Mouse (Mus musculus): ENCODE results near the gene Mrvi1.
"Not testable (repeated sequence)": the region's sequence is repeated elsewhere in the genome, so short reads cannot be mapped to it uniquely, and the experiment has no call there.

Gene Mrvi1

DNA sequence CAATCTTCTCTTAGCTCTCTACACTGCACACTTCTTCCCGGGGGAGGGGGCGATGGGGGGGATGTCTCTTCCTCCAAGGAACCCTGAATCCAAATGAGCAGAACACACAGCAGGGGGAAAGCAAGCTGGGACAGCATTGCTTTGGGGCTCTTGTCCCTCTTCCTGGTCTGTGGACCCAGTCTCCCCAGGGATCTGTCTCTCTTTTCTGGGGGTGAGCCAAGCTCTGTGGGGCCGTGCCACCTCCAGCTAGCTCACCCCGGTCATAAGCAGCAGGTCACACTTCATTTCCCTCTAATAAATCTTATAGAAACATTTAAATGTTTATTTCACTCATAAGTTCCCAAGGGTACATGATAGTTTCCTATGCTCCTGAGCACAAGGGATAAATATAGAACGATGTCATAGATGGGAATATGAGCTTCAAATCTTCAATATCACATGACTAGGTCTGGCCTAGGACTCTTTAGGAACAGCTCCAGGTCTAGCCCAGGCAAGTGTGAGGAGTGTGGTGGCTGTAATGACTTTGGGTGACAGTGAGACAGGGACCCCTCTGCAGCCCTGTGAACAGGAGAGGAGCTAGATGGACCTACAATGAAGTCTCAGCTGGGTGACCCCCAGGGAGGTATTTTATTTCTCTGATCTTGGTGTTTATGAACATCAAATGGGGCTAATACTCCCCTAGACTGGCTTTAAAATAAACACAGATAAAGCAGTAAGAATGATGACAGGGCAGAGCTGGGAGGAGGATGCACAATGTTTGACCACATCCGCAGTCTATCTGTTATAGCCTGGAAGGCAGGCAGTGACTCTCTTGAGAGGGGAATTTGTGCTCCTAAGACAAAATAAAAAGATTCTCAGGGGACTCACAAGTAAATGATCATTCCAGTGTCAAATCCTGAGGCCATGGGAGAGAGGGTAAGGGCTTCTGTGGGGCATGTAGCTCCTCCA is 46.2 kb downstream of the Mrvi1 start:
- DNase-seq: no peak

DNA sequence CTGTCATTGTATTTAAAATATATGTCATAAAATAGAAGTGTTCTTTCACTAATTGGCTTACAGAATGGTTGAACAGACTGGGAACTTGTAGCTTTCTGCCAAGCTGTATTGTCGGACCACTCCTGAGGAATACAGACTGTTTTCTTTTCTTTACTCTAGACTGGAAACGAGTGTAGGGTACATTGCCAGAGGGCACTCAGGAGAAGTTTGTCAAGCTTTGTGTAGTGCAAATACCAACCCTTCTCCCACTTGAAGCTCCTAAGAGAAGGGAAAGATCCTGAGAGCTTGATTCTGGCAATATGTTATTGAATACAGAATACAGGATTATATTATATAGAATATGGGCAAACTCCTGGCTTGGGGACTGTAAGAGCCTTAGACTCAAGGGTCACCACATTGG is 48.3 kb downstream of the Mrvi1 start:
- peak in 1 of 2 experiments; percentile 56 for DNase-seq

DNA sequence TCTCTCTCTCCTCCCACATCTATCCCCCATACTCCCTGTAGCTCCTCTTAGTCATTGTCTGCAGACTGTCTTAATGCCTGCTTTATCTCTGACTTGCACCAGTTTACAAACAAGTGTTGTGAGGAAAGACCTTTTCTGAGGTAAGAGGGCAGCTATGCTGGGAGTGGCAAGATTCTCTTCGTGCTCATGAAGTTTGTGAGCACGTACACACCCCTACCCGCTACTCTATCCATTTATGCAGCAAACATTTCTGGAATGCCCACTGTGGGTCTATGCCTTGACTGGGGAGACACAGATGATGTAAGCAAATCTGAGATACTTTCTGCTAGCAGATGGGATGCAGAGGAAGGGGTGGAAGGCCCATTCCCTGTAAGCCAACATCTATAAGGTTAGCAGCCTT is 48.9 kb downstream of the Mrvi1 start:
- peak in 1 of 2 experiments; percentile 23 for DNase-seq

DNA sequence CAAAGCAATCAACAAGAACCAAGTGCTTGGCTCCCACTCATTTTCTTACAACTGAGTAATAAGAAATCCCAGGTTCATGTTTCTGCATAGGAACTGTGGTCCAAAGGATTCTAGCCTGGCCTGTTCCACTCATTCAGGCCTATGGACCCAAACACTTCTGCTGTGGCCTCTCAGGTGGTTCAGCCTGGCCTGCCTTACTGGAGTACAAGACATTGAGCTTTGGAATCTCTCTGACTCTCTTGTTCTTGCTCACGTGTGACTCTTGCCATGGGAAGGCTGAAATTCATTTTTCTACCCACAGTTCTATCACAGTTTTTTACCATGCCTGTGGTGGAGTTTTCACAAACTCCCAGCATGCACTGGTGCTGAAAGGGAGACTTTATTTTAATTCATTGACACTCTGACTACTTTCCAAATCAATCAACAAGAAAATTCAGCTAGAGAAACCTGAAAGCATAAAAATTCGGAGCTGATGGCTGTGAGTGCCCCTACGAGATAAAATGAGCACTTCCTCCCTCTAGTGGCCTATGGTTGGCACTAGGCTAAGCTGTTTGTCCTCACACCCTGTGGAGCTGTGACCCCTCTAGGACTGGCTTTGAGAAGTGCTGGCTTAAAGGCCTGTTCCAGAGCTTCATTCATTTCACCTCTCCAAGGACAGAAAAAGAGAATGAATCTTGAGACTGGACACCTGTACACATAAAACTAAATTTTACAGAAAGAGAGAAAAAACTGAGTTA is 52.0 kb downstream of the Mrvi1 start:
- DNase-seq: peak; percentile 45 to 71

DNA sequence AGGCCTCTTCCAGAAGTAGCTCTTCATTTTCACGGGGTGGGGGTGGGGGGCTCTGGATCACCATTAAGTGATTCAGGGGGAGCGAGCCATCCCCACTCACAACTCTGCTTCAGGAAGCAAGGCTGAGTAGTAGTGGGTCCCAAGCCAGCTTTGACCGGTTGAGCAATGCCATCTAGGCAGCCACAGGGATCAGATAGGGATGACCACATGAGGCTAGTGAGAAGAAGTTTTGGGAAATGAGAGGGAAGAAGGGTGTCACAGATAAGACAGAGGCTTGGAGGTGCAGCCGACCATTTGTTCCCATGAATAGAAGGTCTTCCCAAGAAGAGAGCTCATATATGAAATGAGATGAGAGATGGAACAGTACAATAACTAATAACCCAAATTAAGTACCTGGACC is 55.7 kb downstream of the Mrvi1 start:
- DNase-seq: no peak

DNA sequence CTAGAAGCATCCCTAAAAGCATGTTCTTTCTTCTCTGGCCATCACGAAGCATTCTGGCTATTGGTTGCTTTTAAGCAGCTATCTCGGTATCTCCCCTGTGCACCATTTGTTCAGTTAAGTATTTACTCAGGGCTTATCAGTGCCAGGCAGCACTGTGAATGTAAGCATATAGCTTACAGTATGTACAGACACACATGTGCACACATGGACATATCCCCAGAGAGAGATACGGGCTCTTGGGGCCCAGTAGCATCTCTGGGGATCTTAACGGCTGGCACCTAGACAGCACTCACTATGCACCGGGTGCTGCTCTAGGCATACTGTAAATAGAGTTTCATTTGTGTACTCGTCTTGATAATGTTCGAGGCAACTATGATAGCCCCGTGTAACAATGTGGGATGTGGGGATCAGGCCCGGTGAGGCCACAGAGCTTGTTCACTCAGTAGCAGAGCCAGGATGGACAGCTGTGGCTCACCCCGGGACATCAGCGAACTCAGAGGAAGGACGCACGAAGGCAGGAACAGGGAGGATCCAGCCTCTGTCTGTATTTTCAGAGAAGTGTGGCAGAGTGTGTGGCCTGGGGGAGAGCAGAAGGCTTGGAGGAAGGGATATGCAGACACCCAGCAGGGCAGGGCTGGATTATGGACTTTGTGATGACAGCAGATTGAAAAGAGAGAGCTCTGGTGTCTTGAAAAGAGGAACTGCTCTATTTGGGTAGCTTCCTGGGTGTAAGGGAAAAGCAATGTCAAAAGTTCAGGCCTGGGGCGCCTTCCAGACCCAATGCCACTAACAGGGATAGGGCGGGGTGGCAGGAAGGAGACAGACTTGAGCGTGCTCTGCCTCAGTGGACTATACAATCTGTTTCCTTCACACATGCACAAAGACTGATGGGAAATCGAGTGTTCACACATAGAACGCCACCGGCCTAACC is 61.7 kb downstream of the Mrvi1 start:
- peak; percentile 63 to 72 for DNase-seq

DNA sequence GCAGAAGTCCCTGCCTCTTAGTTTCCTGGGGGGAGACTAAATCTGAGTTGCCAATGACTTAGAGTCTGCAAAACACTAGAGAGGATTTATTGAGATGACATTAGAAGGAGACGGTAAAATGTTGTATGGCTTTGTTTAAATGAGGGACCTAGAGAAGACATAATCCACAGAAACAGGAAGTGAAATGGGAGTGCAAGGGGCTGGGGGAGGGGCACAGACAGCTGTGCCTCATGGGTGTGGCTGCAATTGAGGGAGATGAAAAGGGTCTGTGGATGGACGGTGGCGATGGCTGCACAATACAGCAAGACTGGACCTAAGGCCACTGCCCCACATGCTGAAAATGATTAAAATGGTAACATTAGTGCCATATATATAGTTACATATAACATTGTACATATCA is 62.5 kb downstream of the Mrvi1 start:
- DNase-seq: peak in 1 of 2 experiments; percentile 37

DNA sequence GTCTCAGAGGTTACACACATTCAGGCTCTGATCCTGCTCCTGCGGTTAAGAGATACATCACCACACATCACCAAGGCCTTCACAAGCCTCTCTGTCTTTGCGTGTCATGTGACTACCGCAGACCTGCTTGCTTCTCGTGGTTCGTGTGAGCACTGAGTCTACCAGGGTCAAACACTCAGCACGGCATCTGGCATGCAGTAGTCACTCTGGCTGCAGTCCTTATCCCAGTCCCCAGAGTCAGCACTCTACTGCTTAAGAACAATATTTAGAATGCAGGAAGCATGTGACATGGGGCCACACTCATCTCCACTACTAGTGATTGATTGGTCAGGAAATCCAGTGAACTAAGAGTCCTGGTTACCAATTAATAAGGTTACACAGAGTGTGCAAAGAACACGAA is 66.3 kb downstream of the Mrvi1 start:
- DNase-seq: peak in 1 of 2 experiments; percentile 47

DNA sequence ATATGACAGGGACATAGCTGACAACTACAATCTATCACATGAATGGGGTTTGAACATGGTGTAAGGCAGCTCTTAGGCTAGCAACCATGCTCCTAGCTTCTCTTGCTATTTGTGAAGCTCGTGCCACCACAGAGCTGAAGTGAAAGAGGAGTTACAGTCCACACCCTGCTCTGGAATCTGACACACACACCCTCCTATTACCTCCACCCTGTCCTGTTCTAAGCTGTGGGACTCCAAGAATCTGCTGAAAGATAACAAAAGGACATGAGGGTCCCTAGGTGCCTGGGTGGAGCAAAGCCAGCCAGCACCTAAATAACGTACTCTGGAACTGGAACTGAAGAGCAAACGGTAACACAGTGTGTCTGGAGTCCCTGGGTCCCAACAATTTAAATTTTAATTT is 67.7 kb downstream of the Mrvi1 start:
- peak in 1 of 2 experiments; percentile 33 for DNase-seq

DNA sequence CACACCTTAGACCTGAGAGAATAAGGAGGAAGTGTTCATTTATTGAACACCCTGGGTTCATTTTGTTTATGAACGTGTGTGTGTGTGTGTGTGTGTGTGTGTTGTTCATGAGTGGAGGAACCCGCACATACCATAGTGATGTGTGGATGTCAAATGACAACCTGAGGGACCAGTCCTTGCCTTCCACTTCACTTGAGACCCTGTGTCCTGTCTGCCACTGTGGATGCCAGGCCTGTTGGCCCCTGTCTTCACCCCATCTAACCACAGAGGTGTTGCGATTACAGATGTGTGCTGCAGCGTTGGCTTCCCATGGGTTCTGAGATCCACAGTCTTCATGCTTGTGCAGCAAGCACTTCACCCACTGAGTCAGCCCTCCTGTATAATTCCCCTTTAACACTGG is 68.5 kb downstream of the Mrvi1 start:
- no peak for DNase-seq

DNA sequence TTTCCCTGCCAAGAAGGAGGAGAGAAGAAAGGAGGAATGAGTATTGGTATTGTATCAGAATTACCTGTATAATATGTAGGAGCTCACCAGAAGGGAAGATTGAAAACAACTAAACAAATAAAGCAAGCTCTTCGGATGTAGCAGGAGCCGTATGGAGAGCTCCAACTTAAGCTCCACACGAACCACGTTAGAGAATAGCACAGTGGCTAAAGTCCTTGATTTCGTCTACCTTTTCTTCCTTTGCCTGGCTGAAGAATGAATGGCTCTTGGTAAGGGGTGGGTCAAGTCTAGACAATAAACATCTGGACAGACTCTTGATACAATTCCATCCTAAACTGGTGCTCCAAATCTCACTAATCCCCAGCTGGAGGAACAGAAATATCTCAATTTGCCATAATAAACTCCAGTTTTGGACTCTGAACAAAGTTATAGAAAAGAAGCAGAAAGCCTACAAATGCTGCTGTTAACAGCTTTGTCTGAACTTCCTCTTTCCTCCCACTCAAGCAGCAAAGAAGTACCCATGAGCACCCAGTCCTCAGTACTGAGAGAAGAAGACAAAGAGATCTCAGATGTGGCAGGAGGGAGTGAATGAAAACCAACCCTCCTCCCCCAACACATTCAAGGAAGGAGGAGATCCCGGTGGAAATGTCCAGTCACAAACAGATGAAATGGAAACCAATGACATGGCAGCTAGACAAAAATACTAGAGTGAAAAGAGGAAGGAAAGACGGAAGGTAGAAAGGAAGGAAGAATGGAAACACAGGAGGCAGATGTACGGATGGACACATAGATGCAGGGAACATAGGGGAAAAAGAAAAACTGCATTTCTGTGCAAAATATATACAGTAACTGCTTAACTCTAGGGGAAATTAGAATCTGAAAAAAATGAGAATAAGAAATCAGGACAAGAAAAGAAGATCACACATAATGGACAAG is 73.8 kb downstream of the Mrvi1 start:
- no peak for DNase-seq

DNA sequence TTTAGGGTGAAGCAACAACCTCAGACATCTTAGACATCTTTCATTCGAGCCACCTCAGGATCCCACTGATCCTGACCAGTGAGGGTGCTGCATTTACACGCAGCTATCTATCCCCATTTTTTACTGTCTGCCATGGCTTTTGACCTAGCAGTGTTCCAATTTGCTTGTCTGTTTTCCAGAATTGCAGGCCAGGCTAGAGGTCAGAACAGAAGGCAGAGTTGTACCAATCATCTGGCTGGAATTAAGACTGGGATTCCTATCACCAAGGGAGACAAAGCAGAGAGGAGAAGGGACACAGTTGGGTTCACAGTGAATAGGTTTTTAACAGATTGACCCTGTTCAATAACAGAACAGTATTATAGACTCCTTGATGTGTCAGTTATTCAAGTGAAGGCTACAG is 75.7 kb downstream of the Mrvi1 start:
- DNase-seq: no peak

DNA sequence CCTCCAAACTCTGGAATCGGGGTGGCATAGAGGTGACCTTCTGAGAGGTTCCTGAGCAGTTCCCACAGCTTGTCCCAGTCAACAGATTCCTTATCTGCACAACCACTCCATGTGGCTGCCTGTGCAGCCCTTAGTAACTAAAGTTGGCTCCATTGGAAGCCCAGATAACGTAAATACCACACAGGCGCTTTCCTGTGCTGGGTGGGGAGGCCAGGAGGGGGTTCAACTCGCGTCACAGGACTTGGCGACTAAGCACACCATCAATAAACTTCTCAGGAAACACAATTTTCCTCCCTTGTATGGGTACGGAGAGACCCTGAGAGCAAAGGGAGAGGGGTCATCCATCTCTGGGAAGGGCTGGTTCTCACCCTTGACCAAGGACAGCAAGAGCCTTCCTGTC is 79.0 kb downstream of the Mrvi1 start:
- peak; percentile 69 to 82 for DNase-seq

DNA sequence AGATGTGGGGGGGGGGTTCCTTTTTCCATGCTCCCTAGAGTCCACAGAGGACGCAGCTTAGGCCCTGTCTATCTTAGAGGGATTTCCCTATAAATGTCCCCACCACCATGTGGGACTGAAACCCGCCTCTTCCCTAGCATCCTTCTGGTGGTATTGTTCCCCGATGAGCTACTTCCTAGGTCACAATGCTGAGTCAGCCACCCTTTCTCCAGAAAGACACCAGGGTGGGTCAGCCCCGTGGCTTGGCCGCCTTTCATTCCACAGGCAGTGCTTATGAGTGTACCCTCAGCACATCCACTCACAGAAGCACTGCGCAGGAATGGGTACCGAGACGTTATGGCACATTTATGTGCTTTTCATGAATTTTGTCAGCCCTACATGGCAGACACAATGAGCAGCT is 85.1 kb downstream of the Mrvi1 start:
- DNase-seq: no peak

DNA sequence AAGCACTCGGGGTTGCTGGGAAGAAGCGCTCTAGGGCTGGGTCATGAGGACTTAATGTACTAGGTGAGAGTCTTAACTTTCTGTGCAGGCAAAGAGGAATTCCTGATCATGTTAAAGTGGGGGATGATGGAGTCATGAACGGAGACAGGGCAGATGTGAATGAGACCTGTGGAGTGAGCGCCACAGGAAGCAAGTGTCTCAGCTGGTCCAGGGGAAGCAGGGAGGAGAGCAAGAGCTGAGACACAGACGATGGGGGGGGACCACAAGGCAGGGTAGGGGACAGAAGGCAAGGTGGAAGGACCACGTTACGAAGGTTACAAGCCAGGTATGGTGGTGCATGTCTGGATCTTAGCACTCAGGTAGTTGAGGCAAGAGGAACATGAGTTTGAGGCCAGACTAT is 85.8 kb downstream of the Mrvi1 start:
- no peak for DNase-seq

DNA sequence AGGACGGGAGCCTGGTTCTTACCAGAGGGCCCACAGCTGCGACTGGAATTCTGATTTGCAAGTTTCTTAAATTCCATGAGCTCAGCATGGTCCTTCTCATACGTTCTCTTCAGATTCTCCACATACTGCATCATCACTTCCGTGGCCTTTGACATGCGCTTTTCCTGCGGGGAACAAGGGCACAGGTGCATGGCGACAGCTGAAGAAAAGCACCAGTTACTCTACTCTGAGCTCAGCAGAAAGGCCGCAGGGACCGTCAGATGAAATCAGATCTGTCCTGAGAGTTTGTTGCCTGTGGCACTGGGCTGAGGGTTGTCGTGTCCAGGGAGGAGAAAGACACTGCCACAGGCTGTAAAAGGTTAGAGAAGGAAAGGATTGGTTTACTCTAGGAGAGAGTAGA is 86.5 kb downstream of the Mrvi1 start:
- not testable (repeated sequence) for DNase-seq

DNA sequence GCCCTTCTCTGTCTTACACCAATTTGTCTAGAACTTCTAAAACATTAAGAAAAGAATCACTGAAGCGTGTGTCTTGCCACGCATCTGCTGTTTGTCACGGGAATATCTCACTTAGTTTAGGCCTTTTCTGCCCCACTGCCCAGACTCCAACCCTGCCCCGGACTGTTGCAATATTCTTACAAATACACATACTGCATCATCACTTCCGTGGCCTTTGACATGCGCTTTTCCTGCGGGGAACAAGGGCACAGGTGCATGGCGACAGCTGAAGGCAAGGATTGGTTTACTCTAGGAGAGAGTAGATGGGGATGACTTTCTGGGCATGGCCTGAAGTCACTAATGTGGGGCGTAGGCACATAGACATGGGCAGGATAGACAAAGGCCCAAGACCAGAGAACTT is 87.6 kb downstream of the Mrvi1 start:
- DNase-seq: peak in 1 of 2 experiments; percentile 24

DNA sequence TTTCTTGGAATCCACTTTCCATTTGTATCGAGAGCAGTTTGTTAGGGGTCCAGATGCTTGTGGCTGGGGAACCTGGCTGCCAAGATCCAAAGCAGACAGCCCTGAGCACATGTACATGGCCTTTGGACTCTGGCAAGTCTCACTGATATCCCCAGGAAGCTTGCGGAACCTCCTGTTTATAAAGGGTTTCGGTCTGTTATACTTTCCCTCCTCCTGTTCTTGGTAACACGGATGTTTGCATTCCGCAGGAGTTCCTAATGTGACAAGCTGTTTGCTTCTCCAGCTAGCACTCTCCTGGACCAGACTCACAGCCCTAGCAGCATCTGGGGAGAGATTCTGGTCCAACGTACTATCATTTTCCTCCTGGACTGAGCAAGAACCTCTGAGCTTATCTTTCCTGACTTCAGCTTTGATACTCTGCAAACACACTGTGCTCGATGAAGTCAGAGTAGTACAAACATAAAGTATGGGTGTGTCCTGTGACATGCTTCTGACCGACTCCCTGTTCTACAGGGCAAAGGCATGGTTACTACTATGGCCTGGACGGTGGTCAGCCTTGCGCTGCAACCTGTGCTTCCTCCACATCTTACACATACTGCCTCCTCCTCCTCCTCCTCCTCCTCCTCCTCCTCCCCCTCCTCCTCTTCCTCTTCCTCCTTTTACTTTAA is 88.2 kb downstream of the Mrvi1 start:
- peak; percentile 69 to 84 for DNase-seq

DNA sequence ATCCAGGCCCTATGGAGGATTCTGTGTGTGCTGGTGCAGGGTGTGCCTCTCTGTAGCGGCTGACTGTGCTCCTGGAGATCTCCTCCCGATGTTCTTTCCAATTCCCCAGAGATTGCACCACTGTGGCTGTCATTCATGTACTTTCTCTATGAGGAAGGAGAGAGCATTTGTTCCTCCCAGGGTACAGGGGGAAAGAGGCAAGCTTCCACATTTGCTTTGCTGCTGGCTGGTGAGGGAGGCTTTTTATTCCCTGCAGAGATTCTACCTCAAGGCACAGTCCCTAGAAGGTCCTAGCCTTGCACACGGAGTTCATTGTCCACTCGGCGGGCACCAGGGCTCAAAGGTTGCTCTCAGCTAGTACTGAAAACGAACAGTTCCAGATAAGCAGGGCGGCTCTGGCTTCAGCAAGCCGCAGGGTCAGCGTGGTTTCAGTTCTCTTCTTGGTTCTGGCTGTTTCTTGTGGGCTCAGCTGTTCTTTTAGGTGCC is 90.7 kb downstream of the Mrvi1 start:
- peak; percentile 51 to 60 for DNase-seq

DNA sequence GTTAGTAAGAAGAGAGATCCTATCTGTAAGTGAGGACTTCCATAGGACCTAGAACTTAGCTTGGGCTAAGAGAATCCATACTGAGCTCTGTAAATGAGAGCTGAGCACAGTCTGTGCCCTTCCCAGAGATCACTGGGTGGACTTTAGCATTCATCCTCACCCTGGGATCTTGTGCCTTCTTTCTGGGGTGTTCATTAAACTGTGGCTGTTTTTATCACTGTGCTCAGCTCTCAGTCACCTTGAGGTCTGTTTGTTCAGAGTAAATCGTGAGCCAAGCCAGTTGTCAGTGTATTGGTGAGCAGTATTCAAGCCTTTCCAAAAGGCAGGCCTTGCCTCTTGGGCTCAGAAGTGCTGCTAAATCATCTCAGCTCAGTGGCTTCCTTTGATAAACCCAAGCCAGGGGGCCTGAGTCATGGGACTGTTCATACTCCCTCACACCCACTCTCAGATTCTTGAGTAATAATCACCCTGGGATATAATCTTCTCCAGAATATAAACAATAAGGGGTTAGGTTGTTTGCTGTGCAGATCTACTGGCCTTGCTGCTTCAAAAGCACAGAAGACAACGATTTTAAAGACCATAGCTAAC is 100.4 kb downstream of the Mrvi1 start:
- DNase-seq: no peak

DNA sequence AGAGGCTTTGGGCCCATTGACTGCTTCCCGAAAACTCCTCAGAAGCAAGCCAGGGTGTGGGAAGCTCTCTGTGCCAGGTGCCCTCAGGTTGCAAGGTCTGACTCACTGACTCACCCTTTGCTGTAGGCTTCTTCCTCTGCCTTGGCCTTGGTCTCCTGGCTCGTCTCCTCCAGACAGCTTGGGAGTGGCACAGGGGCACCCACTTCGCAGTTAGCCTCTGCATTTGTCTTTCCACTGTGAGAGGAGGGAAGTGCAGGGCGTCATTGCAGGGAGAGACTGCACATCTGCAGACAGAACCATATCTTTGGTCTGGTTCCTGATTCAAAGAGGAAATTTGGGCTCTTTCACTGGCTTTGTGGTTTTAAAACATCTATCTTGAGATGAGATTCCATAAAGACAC is 104.2 kb downstream of the Mrvi1 start:
- DNase-seq: no peak
